Mouse (Mus musculus) megakaryocyte, adult 5-6 weeks (primary cell): ENCODE data around the gene Nppa. TPM values are rescaled to one million over a fixed set of nuclear protein-coding genes. Genes with fewer than 3 reads are reported as not detected.
A peak's percentile ranks its signal among the peaks of the same experiment; 100 is the strongest.

Experiments
- ATAC-seq: 2 replicates; pipeline ENCODE4 v1.8.0; 2016; ENCODE audit warnings: mild to moderate bottlenecking, inconsistent platforms; ENCODE audit not compliant: poor library complexity, severe bottlenecking
- total RNA-seq, 2 experiments: library from RNA; stranded (forward) in 1 of 2; stranded (reverse) in 1 of 2; fragments of 153-499, 151-499 nt in 1 of 2; fragments of 221-1000, 200-1000 nt in 1 of 2; gene quantifications; 2 replicates each; pipeline versions ENCODE4 v1.2.3 to v1.2.4; 2015 to 2017

The Nppa gene
- total RNA-seq (2015) (not detected in 2 replicates), total RNA-seq (2017) (not detected in 2 replicates)

- no peak for ATAC-seq
These were observed at the start of gene Nppa for GRCm38 (mm10) chr4:148000202-148000772. Nppa (plus strand) TSS chr4:148000722.

DNA sequence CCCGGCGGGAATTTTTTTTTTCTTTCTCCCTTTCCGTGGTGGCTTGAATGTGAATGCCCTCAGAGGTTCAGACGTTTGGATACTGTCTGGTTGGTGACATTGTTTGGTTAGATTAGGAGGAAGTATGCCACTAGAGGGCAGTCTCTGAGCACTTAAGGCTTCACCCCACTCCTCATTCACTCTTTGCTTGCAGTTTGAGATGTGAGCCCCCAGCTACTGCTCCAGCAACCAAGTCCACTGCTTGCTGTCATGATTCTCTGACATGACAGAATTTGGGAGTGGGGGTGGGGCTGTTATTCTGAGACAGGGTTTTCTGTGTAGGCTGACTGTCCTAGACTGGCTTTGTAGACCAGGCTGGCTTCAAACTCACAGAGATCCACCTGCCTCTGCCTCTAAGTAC, 46.9 kb upstream of the Nppa start:
- ATAC-seq: peak; percentile 86

DNA sequence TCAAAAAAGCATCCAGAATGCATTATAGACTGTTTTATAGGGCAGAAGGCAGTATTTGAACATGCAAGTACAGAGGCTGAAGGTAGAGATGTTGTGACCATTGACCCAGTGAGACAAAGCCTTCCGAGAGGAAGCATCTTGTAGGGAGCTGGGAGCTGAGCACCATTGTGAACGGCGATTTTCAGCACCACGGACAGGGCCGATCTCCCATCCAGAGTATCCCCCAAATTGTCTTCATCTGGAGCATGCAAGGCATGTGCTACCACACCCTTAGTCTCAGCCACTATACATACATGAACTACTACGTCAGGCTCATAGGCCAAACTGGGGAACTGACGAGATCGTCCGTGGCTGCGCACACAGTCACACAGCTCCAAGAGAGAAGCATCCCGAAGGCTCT, 43.4 kb upstream of the Nppa start:
- ATAC-seq: no peak

DNA sequence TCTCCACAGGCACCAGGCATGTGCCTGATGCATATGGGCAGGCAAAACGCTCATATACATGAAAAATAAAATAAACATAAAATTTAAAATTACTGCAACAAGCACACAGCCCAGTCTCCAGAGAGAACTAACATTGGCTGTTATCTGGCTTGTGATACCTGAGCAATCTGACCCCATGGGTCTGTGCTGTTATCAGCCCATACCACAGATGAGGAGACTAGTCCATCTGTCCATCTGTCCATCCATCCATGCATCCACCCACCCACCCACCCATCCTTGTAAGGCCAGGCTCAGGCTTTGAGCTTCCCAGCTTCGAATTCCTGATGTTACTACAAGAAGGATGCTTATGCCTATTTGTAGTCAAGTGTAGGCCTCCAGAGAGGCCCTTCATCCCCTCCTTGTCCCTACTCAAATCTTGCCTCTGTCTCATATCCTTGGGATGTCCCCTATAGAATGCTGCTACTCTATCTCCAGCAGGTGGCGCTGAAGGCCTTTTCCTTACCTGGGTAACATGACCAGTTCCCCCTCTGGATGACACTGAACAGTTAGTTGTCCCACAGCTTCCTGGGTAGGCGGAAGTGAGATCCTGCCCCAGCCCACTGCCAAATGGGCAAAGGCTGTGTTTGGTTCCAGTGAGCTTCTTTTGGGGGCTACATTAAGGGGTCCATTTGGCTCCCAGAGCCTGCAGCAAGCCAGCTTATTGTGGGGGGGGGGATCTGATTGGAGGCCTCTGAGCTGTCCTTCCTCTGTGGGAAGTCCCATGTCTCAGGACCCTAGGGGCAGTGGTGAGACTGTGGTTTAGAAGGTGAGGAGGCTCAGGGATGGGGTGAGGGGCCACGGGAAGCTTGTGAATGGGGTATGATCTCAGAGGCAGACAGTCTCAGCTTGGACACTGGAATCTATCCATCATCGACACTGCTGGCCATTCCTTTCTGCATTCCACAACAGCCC, 40.4 kb upstream of the Nppa start:
- peak; percentile 96 for ATAC-seq

- ATAC-seq: no peak
These were observed 37.7 kb upstream of the Nppa start for GRCm38 (mm10) chr4:147962781-147963180.

GRCm38 (mm10) chr4:147963623-147964022, 36.9 kb upstream of the Nppa start:
- no peak for ATAC-seq

- no peak for ATAC-seq
These were observed 34.8 kb upstream of the Nppa start for GRCm38 (mm10) chr4:147965712-147966111.

DNA sequence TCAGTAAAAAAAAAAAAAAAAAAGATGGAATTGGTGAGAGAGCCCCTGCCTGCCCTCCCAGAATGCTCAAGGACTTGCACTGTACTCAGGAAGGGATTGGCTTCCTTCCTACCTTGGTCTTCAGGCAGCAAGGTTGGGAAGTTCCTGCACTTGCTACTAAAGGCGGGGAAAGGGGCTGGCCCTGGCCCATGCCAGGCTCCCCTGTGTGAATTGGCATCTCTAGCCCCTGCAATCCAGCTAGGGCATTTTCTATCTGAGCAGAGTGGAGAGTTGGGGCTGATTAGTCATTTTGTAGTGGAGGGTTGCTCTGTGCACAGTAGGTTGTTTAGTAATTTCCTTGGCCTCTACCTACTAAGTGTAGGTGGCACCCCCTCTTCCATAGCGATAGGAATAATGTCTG, 31.7 kb upstream of the Nppa start:
- no peak for ATAC-seq

DNA sequence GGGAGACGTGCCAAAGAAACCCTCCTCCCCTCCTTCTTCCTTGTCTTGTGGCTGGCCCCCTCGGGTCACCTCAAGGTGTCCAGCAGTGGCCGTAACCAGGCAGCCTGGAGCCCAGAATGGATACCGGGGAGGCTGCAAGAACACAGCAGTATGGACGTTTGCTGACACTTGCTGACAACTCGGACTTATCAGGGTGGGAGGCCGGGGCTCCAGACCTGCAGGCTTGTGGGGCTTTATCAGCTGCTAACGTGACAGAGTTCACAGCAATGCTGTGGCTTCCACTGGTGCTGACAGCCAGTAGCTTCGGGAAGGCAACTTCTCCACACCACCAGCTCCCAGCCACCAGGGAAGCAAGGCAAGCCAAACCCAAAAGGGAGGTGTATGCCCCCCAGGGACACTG, 31.2 kb upstream of the Nppa start:
- ATAC-seq: no peak

GRCm38 (mm10) chr4:147976237-147976636, 24.3 kb upstream of the Nppa start:
- no peak for ATAC-seq

DNA sequence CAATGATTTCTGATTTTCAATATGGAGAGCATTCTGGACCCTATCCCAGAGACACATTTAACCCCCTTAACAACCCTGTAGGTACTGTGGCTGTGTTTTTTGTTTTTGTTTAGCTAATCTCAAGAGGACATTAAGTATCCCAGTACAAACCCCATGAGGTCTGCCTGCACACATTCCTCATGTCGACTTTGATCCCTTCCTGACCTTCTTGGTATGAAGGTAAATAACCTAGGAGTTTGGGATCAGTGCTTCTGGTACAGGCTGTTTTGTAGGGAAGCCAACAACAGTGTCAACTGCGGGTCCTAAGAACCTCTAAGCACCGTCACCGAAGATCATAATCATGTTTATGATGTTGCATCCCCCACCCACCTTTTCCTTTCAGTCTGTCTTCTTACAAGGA, 22.8 kb upstream of the Nppa start:
- no peak for ATAC-seq

GRCm38 (mm10) chr4:147978391-147978790, 22.1 kb upstream of the Nppa start:
- ATAC-seq: no peak

DNA sequence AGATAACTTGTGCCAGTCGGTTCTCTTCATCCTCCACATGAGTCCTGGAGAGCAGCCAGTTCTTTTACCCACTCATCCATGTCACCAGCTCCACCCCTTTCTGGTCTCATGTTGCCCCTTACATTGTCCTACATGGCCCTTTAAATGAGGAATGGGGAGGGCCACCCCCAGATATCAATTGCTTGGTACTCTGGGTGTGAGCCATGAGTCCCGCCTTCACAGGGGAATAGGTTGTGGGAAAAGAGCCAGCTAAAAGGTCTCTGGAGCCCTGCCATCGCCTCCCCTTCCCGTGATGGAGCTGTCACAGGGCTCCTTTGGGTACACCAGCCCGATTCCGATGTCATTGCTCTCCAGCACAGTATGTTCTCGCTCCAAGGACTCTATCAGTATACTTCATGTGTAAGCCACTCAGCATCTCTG, 21.1 kb upstream of the Nppa start:
- ATAC-seq: no peak

GRCm38 (mm10) chr4:147985205-147986132, 15.1 kb upstream of the Nppa start, which contains the start of gene Nppb:
Nppb (plus strand) TSS chr4:147985788.
- no peak for ATAC-seq

GRCm38 (mm10) chr4:147993571-147994095, 6.9 kb upstream of the Nppa start:
- no peak for ATAC-seq

- ATAC-seq: no peak
These were observed 5.2 kb upstream of the Nppa start for GRCm38 (mm10) chr4:147995311-147995710.

DNA sequence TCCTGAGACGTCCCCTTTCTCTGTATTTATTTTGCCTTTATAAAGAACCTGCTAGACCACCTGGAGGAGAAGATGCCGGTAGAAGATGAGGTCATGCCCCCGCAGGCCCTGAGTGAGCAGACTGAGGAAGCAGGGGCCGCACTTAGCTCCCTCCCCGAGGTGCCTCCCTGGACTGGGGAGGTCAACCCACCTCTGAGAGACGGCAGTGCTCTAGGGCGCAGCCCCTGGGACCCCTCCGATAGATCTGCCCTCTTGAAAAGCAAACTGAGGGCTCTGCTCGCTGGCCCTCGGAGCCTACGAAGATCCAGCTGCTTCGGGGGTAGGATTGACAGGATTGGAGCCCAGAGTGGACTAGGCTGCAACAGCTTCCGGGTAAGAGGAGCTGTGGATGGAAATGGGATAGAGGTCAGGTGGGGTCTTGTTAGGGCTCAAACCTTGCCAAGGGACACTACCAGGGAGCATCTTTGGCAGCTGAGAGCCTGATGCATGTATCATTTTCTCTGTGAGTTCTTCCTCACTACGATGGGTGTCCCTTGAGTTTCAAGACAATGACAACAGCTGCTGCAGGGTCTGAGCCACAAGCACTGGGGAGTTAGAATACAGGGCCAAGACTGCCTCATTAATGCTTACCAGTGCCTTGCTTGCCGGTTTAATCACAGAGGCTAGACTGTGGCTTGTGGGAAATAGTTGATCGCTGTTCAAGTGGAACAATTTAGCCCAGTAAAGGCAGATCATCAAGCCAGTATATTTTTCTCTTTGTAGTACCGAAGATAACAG, 679 bp downstream of the Nppa start:
- ATAC-seq: no peak

DNA sequence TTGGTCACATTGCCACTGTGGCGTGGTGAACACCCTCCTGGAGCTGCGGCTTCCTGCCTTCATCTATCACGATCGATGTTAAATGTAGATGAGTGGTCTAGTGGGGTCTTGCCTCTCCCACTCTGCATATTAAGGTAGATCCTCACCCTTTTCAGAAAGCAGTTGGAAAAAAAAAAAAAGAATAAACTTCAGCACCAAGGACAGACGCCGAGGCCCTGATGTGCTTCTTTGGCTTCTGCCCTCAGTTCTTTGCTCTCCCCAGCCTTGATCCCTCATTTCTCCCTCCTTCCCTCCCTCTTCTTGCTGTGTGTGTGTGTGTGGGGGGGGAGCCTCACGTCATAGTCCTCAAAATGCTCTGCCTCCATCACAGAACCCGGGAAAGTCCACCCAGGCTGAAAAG, 1.3 kb downstream of the Nppa start:
- no peak for ATAC-seq

GRCm38 (mm10) chr4:148004361-148004760, 3.8 kb downstream of the Nppa start:
- ATAC-seq: no peak

GRCm38 (mm10) chr4:148008412-148008811, 7.9 kb downstream of the Nppa start:
- 0 out of 2 replicates have a peak, but pooled peaks have one; percentile 50 for ATAC-seq
